Mouse (Mus musculus) c-Kit-positive CD71-positive TER-119-negative erythroid progenitor cells, embryonic 14.5 days (primary cell): ENCODE data around the gene Kalrn.

Experiments used
- DNase-seq: peaks from one replicate; pipeline ENCODE4 v3.0.0-alpha.2; 2013; ENCODE audit warnings: low read depth

Kalrn gene

GRCm38 (mm10) chr16:34351575-34352150 lies 221.7 kb downstream of the Kalrn start:
- no peak for DNase-seq

GRCm38 (mm10) chr16:34347574-34347973 lies 225.8 kb downstream of the Kalrn start:
- DNase-seq, result no peak

- DNase-seq, result no peak
These were observed 228.1 kb downstream of the Kalrn start for GRCm38 (mm10) chr16:34344895-34345876.

- DNase-seq, result no peak
These were observed 229.4 kb downstream of the Kalrn start for GRCm38 (mm10) chr16:34343968-34344367.

GRCm38 (mm10) chr16:34343161-34343560 lies 230.2 kb downstream of the Kalrn start:
- DNase-seq, result no peak

GRCm38 (mm10) chr16:34342369-34343160 lies 230.8 kb downstream of the Kalrn start:
- DNase-seq, result no peak

GRCm38 (mm10) chr16:34334919-34335318 lies 238.4 kb downstream of the Kalrn start:
- no peak for DNase-seq

- no peak for DNase-seq
These were observed 241.7 kb downstream of the Kalrn start for GRCm38 (mm10) chr16:34331630-34332029.

- no peak for DNase-seq
These were observed 243.5 kb downstream of the Kalrn start for GRCm38 (mm10) chr16:34329876-34330275.

- DNase-seq, result no peak
These were observed 243.9 kb downstream of the Kalrn start for GRCm38 (mm10) chr16:34329431-34329873.

- no peak for DNase-seq
These were observed 245.4 kb downstream of the Kalrn start for GRCm38 (mm10) chr16:34327890-34328289.

- DNase-seq, result no peak
These were observed 247.5 kb downstream of the Kalrn start for GRCm38 (mm10) chr16:34325869-34326268.

GRCm38 (mm10) chr16:34325161-34325560 lies 248.2 kb downstream of the Kalrn start:
- no peak for DNase-seq

GRCm38 (mm10) chr16:34324735-34325134 lies 248.6 kb downstream of the Kalrn start:
- DNase-seq, result no peak

GRCm38 (mm10) chr16:34323496-34323895 lies 249.8 kb downstream of the Kalrn start:
- no peak for DNase-seq

GRCm38 (mm10) chr16:34322546-34322945 lies 250.8 kb downstream of the Kalrn start:
- DNase-seq, result no peak

GRCm38 (mm10) chr16:34321066-34321790 lies 252.1 kb downstream of the Kalrn start:
- DNase-seq, result no peak

- DNase-seq, result no peak
These were observed 253.1 kb downstream of the Kalrn start for GRCm38 (mm10) chr16:34320023-34320800.

- no peak for DNase-seq
These were observed 256.2 kb downstream of the Kalrn start for GRCm38 (mm10) chr16:34317110-34317509.

GRCm38 (mm10) chr16:34316253-34316652 lies 257.1 kb downstream of the Kalrn start:
- DNase-seq, result no peak

- DNase-seq, result no peak
These were observed 259.3 kb downstream of the Kalrn start for GRCm38 (mm10) chr16:34314071-34314470.
